Mouse (Mus musculus) brain, embryonic 14.5 days (tissue): ENCODE results near the gene Rpl35.

ENCODE experiments used
- CTCF ChIP-seq: fragments of 200-500 bp; IDR thresholded peaks from 2 replicates; pipeline ENCODE4 v1.5.1; 2012; ENCODE audit warnings: inconsistent platforms, mild to moderate bottlenecking, moderate library complexity, borderline replicate concordance; ENCODE audit not compliant: insufficient read depth, insufficient read length; ENCODE audit errors: extremely low read depth
- POLR2A ChIP-seq: fragments of 200-500 bp; IDR thresholded peaks from 2 replicates; pipeline ENCODE4 v1.6.1; 2012; ENCODE audit warnings: mild to moderate bottlenecking, inconsistent platforms, borderline replicate concordance; ENCODE audit not compliant: poor library complexity, insufficient read depth, insufficient read length, severe bottlenecking; ENCODE audit errors: extremely low read depth

DNA sequence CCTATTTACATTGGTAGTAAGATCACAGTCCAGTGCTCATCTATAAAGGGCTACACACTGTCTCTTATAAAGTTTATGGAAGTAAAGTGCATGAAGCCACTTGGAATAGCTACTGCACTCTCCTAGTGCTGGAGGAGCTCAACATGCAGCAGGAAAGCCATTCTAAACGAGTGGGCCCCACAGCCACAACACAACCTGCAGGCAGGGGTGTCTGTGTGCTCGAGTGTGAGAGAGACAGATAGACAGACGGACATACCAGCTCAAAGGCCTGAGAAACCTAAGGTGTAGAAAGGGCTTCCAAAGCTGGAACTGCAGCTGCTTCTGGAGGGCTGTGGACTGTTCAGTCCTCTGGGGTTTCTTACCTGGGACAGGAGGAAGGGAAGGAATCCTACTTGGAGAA lies 11.2 kb upstream of the Rpl35 start:
- no peak for TF ChIP-seq CTCF
- no peak for TF ChIP-seq POLR2A
